Mouse (Mus musculus) heart, postnatal 36 days (tissue): ENCODE data around the gene Ogdh. TPM values are rescaled to one million over a fixed set of nuclear protein-coding genes. Genes with fewer than 3 reads are reported as not detected.
"Not testable (repeated sequence)": the region's sequence is repeated elsewhere in the genome, so short reads cannot be mapped to it uniquely, and the experiment has no call there.

Experiments used
- DNase-seq, 2 experiments: peaks; one replicate each; pipeline ENCODE4 v3.0.0; 2021 to 2022
- intact Hi-C: fragments of 180-260 bp; cut with DNase I; formaldehyde crosslinking; loops from one replicate; pipeline ENCODE4 v1.15.1; 2025
- total RNA-seq, 2 experiments: library from RNA; stranded (reverse); gene quantifications; 2 replicates each; pipeline ENCODE4 v1.2.3; 2021

The Ogdh gene
- total RNA-seq, 2 experiments from 2014 or later, result 1,707 to 1,741 TPM

GRCm38 (mm10) chr11:6355106-6355505, 63.7 kb downstream of the Ogdh start:
- no peak for DNase-seq
- intact Hi-C loops, result no loop called here

GRCm38 (mm10) chr11:6364581-6365275, 73.3 kb downstream of the Ogdh start:
- DNase-seq, result no peak
- intact Hi-C loops, result loop anchor here (5.0 kb wide), 1 partner anchor 263 kb away; the partner anchor contains the start of gene Tbrg4

GRCm38 (mm10) chr11:6365885-6366284, 74.5 kb downstream of the Ogdh start:
- intact Hi-C loops, result loop anchor here (1.0 to 5.0 kb wide), 2 partner anchors 45 to 261 kb away; partner anchors contain the start of gene Tbrg4
- peak; percentile 75 to 78 for DNase-seq

- DNase-seq, result no peak
- intact Hi-C loops, result loop anchor here (1.0 to 5.0 kb wide), 2 partner anchors 45 to 261 kb away; partner anchors contain the start of gene Tbrg4
Measured at GRCm38 (mm10) chr11:6366434-6366833, 75.0 kb downstream of the Ogdh start.

GRCm38 (mm10) chr11:6367156-6367555, 75.7 kb downstream of the Ogdh start:
- no peak for DNase-seq
- intact Hi-C loops, result loop anchor here (5.0 kb wide), 1 partner anchor 260 kb away; the partner anchor contains the start of gene Tbrg4

GRCm38 (mm10) chr11:6367986-6368385, 76.6 kb downstream of the Ogdh start:
- intact Hi-C loops, result loop anchor here (5.0 kb wide), 1 partner anchor 259 kb away; the partner anchor contains the start of gene Tbrg4
- not testable (repeated sequence) for DNase-seq

- DNase-seq, result no peak
- intact Hi-C loops, result no loop called here
Measured at GRCm38 (mm10) chr11:6371376-6372155, 80.1 kb downstream of the Ogdh start.

- intact Hi-C loops, result no loop called here
Measured at GRCm38 (mm10) chr11:6372784-6373183, 81.4 kb downstream of the Ogdh start.

GRCm38 (mm10) chr11:6380916-6381315, 89.5 kb downstream of the Ogdh start:
- DNase-seq, result no peak

More at GRCm38 (mm10) chr11:6372784-6373183, 81.4 kb downstream of the Ogdh start:
- no peak for DNase-seq

GRCm38 (mm10) chr11:6388126-6388725, 96.8 kb downstream of the Ogdh start:
- DNase-seq, result no peak
- intact Hi-C loops, result no loop called here

More at GRCm38 (mm10) chr11:6380916-6381315, 89.5 kb downstream of the Ogdh start:
- intact Hi-C loops, result no loop called here

- DNase-seq, result peak; percentile 94 to 97
- intact Hi-C loops, result no loop called here
Measured at GRCm38 (mm10) chr11:6388726-6389413, 97.4 kb downstream of the Ogdh start, which contains the start of gene Zmiz2. Zmiz2 (plus strand) TSS chr11:6389074.

- intact Hi-C loops, result no loop called here
- DNase-seq, result no peak
Measured at GRCm38 (mm10) chr11:6389483-6389921, 98.1 kb downstream of the Ogdh start.

- DNase-seq, result no peak
- intact Hi-C loops, result no loop called here
Measured at GRCm38 (mm10) chr11:6390376-6391053, 99.1 kb downstream of the Ogdh start.

- intact Hi-C loops, result no loop called here
- no peak for DNase-seq
Measured at GRCm38 (mm10) chr11:6391516-6392276, 100.3 kb downstream of the Ogdh start.

- intact Hi-C loops, result no loop called here
Measured at GRCm38 (mm10) chr11:6392857-6393256, 101.4 kb downstream of the Ogdh start.

GRCm38 (mm10) chr11:6393866-6394265, 102.4 kb downstream of the Ogdh start:
- intact Hi-C loops, result no loop called here
- no peak for DNase-seq

More at GRCm38 (mm10) chr11:6392857-6393256, 101.4 kb downstream of the Ogdh start:
- DNase-seq, result no peak

- intact Hi-C loops, result no loop called here
- DNase-seq, result no peak
Measured at GRCm38 (mm10) chr11:6395565-6395964, 104.1 kb downstream of the Ogdh start.

GRCm38 (mm10) chr11:6398141-6398540, 106.7 kb downstream of the Ogdh start:
- no peak for DNase-seq
- intact Hi-C loops, result no loop called here
